Mouse (Mus musculus) MEL (cell line): ENCODE results near the gene Tet3. TPM values are rescaled to one million over a fixed set of nuclear protein-coding genes. Genes with fewer than 3 reads are reported as not detected.

Experiments used
- DNase-seq: peaks from one replicate; pipeline ENCODE4 v3.0.0; 2011; ENCODE audit warnings: low read depth, low spot score
- H3K27ac ChIP-seq: 2 replicates; pipeline ENCODE4 v1.5.1; 2012; ENCODE audit warnings: low read depth, mild to moderate bottlenecking, control low read depth, low read length, moderate library complexity; ENCODE audit not compliant: control insufficient read depth
- H3K27me3 ChIP-seq, 2 experiments: fragments of 150-350 bp in 1 of 2; sonication (generic) in 1 of 2; 2 replicates each; pipeline ENCODE4 v1.6.1; 2012; ENCODE audit warnings: low read length in 2 of 2, mild to moderate bottlenecking in 2 of 2, improper control_type of control experiment in 1 of 2, moderate library complexity in 1 of 2; ENCODE audit not compliant: insufficient read depth in 2 of 2, control insufficient read depth in 1 of 2
- H3K36me3 ChIP-seq, 2 experiments: 2 replicates each; pipeline ENCODE4 v1.6.1; 2012 to 2014; ENCODE audit warnings: low read length in 2 of 2, improper control_type of control experiment in 1 of 2, inconsistent platforms in 1 of 2, mild to moderate bottlenecking in 1 of 2; ENCODE audit not compliant: insufficient read depth in 2 of 2, control insufficient read depth in 1 of 2
- H3K4me1 ChIP-seq, 2 experiments: fragments of 150-350 bp in 1 of 2; sonication (generic) in 1 of 2; 2 replicates each; pipeline ENCODE4 v1.6.1; 2012; ENCODE audit warnings: low read length in 2 of 2, improper control_type of control experiment in 1 of 2, mild to moderate bottlenecking in 1 of 2; ENCODE audit not compliant: insufficient read depth in 2 of 2, control insufficient read depth in 1 of 2
- H3K4me3 ChIP-seq, 2 experiments: fragments of 150-350 bp in 1 of 2; sonication (generic) in 1 of 2; 2 replicates each; pipeline ENCODE4 v1.5.1; 2012; ENCODE audit warnings: low read depth in 2 of 2, low read length in 2 of 2, mild to moderate bottlenecking in 2 of 2, moderate library complexity in 2 of 2, control low read depth in 1 of 2, improper control_type of control experiment in 1 of 2; ENCODE audit not compliant: control insufficient read depth in 1 of 2, insufficient read depth in 1 of 2
- H3K79me2 ChIP-seq: 2 replicates; pipeline ENCODE4 v1.6.1; 2012; ENCODE audit warnings: mild to moderate bottlenecking, low read length, moderate library complexity; ENCODE audit not compliant: control insufficient read depth, poor library complexity, insufficient read depth
- H3K9ac ChIP-seq: 2 replicates; pipeline ENCODE4 v1.6.1; 2012; ENCODE audit warnings: low read depth, mild to moderate bottlenecking, control low read depth, low read length, moderate library complexity; ENCODE audit not compliant: control insufficient read depth, poor library complexity, severe bottlenecking
- H3K9me3 ChIP-seq: fragments of 150-350 bp; sonication (generic); replicated peaks from 2 replicates; pipeline ENCODE4 v1.6.1; 2012; ENCODE audit warnings: mild to moderate bottlenecking, low read length, improper control_type of control experiment, moderate library complexity; ENCODE audit not compliant: insufficient read depth
- CHD2 ChIP-seq: IDR thresholded peaks from 2 replicates; pipeline ENCODE4 v1.6.1; 2011; ENCODE audit warnings: low read length, improper control_type of control experiment
- CTCF ChIP-seq, 3 experiments: IDR thresholded peaks in 2 of 3; conservative IDR thresholded peaks in 1 of 3; 2 replicates each; pipeline ENCODE4 v1.5.1; 2011 to 2012; ENCODE audit warnings: low read length in 3 of 3, low read depth in 2 of 3, mild to moderate bottlenecking in 2 of 3, improper control_type of control experiment in 1 of 3, inconsistent platforms in 1 of 3, mixed read lengths in 1 of 3, moderate library complexity in 1 of 3; ENCODE audit not compliant: control insufficient read depth in 1 of 3, insufficient read depth in 1 of 3, poor library complexity in 1 of 3, severe bottlenecking in 1 of 3
- ELF1 ChIP-seq: IDR thresholded peaks from 2 replicates; pipeline ENCODE4 v1.6.1; 2014; ENCODE audit warnings: low read depth, mild to moderate bottlenecking, inconsistent platforms, low read length, improper control_type of control experiment, moderate library complexity
- ETS1 ChIP-seq: IDR thresholded peaks from 2 replicates; pipeline ENCODE4 v1.6.1; 2012; ENCODE audit warnings: low read depth, mild to moderate bottlenecking, inconsistent platforms, low read length, improper control_type of control experiment, moderate library complexity
- GABPA ChIP-seq: IDR thresholded peaks from 2 replicates; pipeline ENCODE4 v1.6.1; 2012; ENCODE audit warnings: low read depth, mild to moderate bottlenecking, inconsistent platforms, low read length, improper control_type of control experiment, moderate library complexity
- GATA1 ChIP-seq: IDR thresholded peaks from 2 replicates; pipeline ENCODE4 v1.6.1; 2011; ENCODE audit warnings: low read depth, low read length, improper control_type of control experiment
- JUND ChIP-seq: IDR thresholded peaks from 2 replicates; pipeline ENCODE4 v1.6.1; 2011; ENCODE audit warnings: low read depth, mild to moderate bottlenecking, improper control_type of control experiment, low read length
- MAFK ChIP-seq: IDR thresholded peaks from 2 replicates; pipeline ENCODE4 v1.6.1; 2011; ENCODE audit warnings: low read depth, mild to moderate bottlenecking, low read length, improper control_type of control experiment, borderline replicate concordance
- MAX ChIP-seq: IDR thresholded peaks from 2 replicates; pipeline ENCODE4 v1.6.1; 2011; ENCODE audit warnings: low read length, improper control_type of control experiment
- MAZ ChIP-seq: IDR thresholded peaks from 2 replicates; pipeline ENCODE4 v1.6.1; 2012; ENCODE audit warnings: low read depth, mild to moderate bottlenecking, inconsistent platforms, low read length, improper control_type of control experiment
- MXI1 ChIP-seq: IDR thresholded peaks from 2 replicates; pipeline ENCODE4 v1.6.1; 2011; ENCODE audit warnings: mild to moderate bottlenecking, low read depth, low read length, improper control_type of control experiment
- MYC ChIP-seq: IDR thresholded peaks from 2 replicates; pipeline ENCODE4 v1.6.1; 2011; ENCODE audit warnings: low read depth, mild to moderate bottlenecking, low read length, improper control_type of control experiment, moderate library complexity
- NELFE ChIP-seq: IDR thresholded peaks from 2 replicates; pipeline ENCODE4 v1.6.1; 2011; ENCODE audit warnings: low read depth, low read length, improper control_type of control experiment
- NRF1 ChIP-seq: IDR thresholded peaks from 2 replicates; pipeline ENCODE4 v1.6.1; 2014; ENCODE audit warnings: low read depth, mild to moderate bottlenecking, inconsistent platforms, low read length, improper control_type of control experiment, moderate library complexity; ENCODE audit not compliant: poor library complexity, insufficient read depth, severe bottlenecking
- POLR2AphosphoS5 ChIP-seq: IDR thresholded peaks from 2 replicates; pipeline ENCODE4 v1.6.1; 2012; ENCODE audit warnings: low read depth, borderline replicate concordance, mild to moderate bottlenecking, inconsistent platforms, low read length, moderate library complexity, mixed read lengths
- RAD21 ChIP-seq: IDR thresholded peaks from 2 replicates; pipeline ENCODE4 v1.6.1; 2011; ENCODE audit warnings: mild to moderate bottlenecking, low read depth, low read length, improper control_type of control experiment
- SIN3A ChIP-seq: IDR thresholded peaks from 2 replicates; pipeline ENCODE4 v1.6.1; 2012; ENCODE audit warnings: low read length, improper control_type of control experiment, inconsistent platforms
- TCF12 ChIP-seq: IDR thresholded peaks from 2 replicates; pipeline ENCODE4 v1.6.1; 2014; ENCODE audit warnings: low read depth, mild to moderate bottlenecking, inconsistent platforms, low read length, improper control_type of control experiment, moderate library complexity
- ZNF384 ChIP-seq: IDR thresholded peaks from 2 replicates; pipeline ENCODE4 v1.6.1; 2012; ENCODE audit warnings: low read depth, mild to moderate bottlenecking, inconsistent platforms, low read length, improper control_type of control experiment
- polyA plus RNA-seq, 2 experiments: library from polyadenylated mRNA; stranded (reverse) in 1 of 2; unstranded in 1 of 2; fragments of >175 nt in 1 of 2; fragments of >200 nt in 1 of 2; gene quantifications; 2 replicates each; pipeline versions ENCODE4 v1.2.1 to v1.2.4; 2012; ENCODE audit warnings: low replicate concordance in 2 of 2, low read depth in 1 of 2; ENCODE audit not compliant: insufficient read length in 2 of 2, insufficient read depth in 1 of 2, missing spikeins in 1 of 2
- total RNA-seq: library from RNA; depleted of rRNA; stranded (reverse); fragments of 300-350 nt; gene quantifications from 2 replicates; pipeline ENCODE4 v1.2.3, GENCODE M21; 2012

The Tet3 gene
- total and polyA plus RNA-seq, 3 experiments = 11.6 to 35.3 (median 22.9) TPM

DNA sequence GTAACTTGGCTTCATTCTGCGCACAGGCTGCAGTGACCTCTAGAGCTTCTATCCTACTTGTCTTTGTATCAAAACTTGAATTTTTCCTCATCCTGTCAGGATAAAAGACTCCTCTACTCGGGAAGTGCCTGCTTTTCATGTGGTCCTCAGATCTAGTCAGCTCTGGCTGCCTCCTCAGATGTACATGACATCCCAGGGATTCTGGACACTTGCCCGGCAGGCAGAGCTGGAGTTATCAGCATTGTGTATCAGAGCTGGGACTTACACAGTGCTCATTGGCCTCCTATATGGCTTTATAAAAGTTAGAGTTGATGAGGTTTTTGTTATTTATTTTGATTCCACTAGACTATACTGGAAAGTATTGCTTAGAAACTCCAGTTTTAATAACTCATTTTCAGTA is 117.5 kb downstream of the Tet3 start:
- peaks cover 0 to 38% of the 10 kb centered on the region in 2 experiments; a peak in 2 of 4 replicates for H3K36me3 ChIP-seq
- DNase-seq = no peak
- H3K9me3 ChIP-seq = no peaks in the 10 kb centered on the region
- H3K79me2 ChIP-seq = no peaks in the 10 kb centered on the region
- no peak overlapping the region for H3K4me3 ChIP-seq
- TF ChIP-seq CHD2 (no peak), MAX (no peak), NELFE (no peak)
- TF ChIP-seq, all 39 proteins: peak for 0
- Histone ChIP-seq H3K27me3 (no peaks in the 10 kb centered on the region), H3K27ac (no peak overlapping the region), H3K4me1 (no peaks in the 10 kb centered on the region), H3K9ac (no peak overlapping the region)

GRCm38 (mm10) chr6:83327591-83328190 is 131.2 kb downstream of the Tet3 start:
- no peaks in the 10 kb centered on the region for H3K9me3 ChIP-seq
- no peak overlapping the region for H3K27ac ChIP-seq
- peaks cover 27 to 34% of the 10 kb centered on the region in 2 experiments for H3K36me3 ChIP-seq
- H3K4me3 ChIP-seq = peak overlapping the region in 1 of 2 experiments; percentile 63; a peak in 3 of 4 replicates
- H3K4me1 ChIP-seq = peaks cover 9 to 13% of the 10 kb centered on the region in 2 experiments
- no peaks in the 10 kb centered on the region for H3K27me3 ChIP-seq
- peaks cover 34% of the 10 kb centered on the region for H3K79me2 ChIP-seq
- DNase-seq = peak; percentile 48
- H3K9ac ChIP-seq = no peak overlapping the region
- no peak for TF ChIP-seq GATA1
- TF ChIP-seq SIN3A = no peak
- no peak for TF ChIP-seq JUND
- no peak for TF ChIP-seq MYC
- no peak for TF ChIP-seq TCF12
- TF ChIP-seq ETS1 = no peak
- peak in 2 of 3 experiments; percentile 8 to 24; a peak in 3 of 6 replicates for TF ChIP-seq CTCF (IDR thresholded peaks at IDR 0.05 in 2 of 3, conservative IDR thresholded peaks at IDR 0.05 in 1 of 3; ENCODE audit: control insufficient read depth in 1 of 3, insufficient read depth in 1 of 3, low read depth in 2 of 3, low read length in 3 of 3, poor library complexity in 1 of 3, severe bottlenecking in 1 of 3)
- TF ChIP-seq ELF1 = no peak
- no peak for TF ChIP-seq MAZ
- TF ChIP-seq CHD2 = no peak
- TF ChIP-seq RAD21 = no peak; the same call in 1 of the 2 replicates
- TF ChIP-seq ZNF384 = peak; percentile 51; the same call in 1 of the 2 replicates
- TF ChIP-seq MAFK = no peak
- peak; percentile 27; the same call in 1 of the 2 replicates for TF ChIP-seq MXI1
- TF ChIP-seq NRF1 = no peak
- no peak for TF ChIP-seq POLR2AphosphoS5
- TF ChIP-seq GABPA = no peak
- TF ChIP-seq, all 39 proteins: peak for 3
